8 mouse cellular contexts compared by ENCODE assay signal in the genomic region with DNA sequence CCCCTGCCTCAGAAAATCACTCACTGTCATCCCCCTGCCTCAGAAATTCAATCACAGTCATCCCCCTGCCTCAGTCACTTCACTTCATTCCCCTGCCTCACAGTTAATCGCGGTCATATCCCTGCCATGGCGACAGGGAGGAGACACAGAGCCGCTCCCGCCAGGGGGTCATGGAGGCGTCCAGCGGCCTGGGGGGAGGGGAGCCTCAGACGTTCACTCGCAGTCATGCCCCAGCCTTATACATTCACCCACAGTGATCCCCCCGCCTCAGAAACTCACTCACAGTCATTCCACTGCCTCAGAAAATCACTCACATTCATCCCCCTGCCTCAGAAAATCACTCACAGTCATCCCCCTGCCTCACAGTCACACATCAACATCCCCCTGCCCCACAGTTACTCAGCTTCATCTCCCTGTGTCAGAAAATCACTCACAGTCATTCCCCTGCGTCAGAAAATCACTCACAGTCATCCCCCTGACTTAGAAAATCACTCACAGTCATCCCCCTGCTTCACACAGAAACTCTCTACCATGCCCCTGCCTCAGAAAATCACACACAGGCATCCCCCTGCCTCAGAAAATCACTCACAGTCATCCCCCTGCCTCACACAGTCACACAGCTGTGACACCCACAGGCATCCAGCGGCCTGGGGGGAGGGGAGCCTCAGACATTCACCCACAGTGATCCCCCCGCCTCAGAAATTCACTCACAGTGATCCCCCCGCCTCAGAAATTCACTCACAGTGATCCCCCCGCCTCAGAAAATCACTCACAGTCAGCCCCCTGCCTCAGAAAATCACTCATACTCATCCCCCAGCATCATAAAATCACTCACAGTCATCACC. TPM values are rescaled to one million over a fixed set of nuclear protein-coding genes. Genes with fewer than 3 reads are reported as not detected.
DNase-seq lines count a peak whose midpoint lies in the region; ATAC-seq and TF ChIP-seq lines count a peak whose summit lies in the region.
"Not testable (repeated sequence)": the region's sequence is repeated elsewhere in the genome, so short reads cannot be mapped to it uniquely, and the experiment has no call there.

No protein-coding gene starts in this region.

- WGBS in embryonic facial prominence, embryonic 11.5 days, result 14% methylated on average over 9 of the region's 15 CpGs
- 23% methylated on average over 5 of the region's 15 CpGs for WGBS in thymus, adult 2 months

- DNase-seq in 3T3-L1 (ENCODE audit: low read depth, low spot score), result peak; percentile 24
- DNase-seq in Muller cell, postnatal 12 days (ENCODE audit: inconsistent ontology term), result peak; percentile 45
- DNase-seq in brain, adult 2 months (ENCODE audit: low read depth, low spot score), result peak; percentile 9
- DNase-seq in embryonic facial prominence, embryonic 11.5 days (ENCODE audit: low spot score), result peak; percentile 0
- peak; percentile 97 for DNase-seq in heart, adult 11 months
- peak; percentile 23 to 48 for DNase-seq in left cerebral cortex, adult 2 months (ENCODE audit: extremely low spot score in 1 of 2, low spot score in 2 of 2)
- peak; percentile 67 for DNase-seq in ovary, adult 18-20 months (ENCODE audit: low spot score)
- peak; percentile 70 for DNase-seq in thymus, adult 2 months

- H3K4me3 ChIP-seq in embryonic facial prominence, embryonic 11.5 days (ENCODE audit: low read depth, low read length); left cerebral cortex, adult 2 months; thymus, adult 2 months (ENCODE audit: control insufficient read depth, insufficient read depth, low read length): not testable (repeated sequence)

- not testable (repeated sequence) for H3K27ac ChIP-seq in embryonic facial prominence, embryonic 11.5 days (replicated peaks; ENCODE audit: low read depth, low read length); left cerebral cortex, adult 2 months; thymus, adult 2 months (ENCODE audit: control insufficient read depth, insufficient read depth, low read length)

- H3K4me2 ChIP-seq in embryonic facial prominence, embryonic 11.5 days (ENCODE audit: low read depth, low read length), result not testable (repeated sequence)

- not testable (repeated sequence) for TF ChIP-seq CTCF in left cerebral cortex, adult 2 months (IDR thresholded peaks at IDR 0.05); thymus, adult 2 months (IDR thresholded peaks at IDR 0.05; ENCODE audit: borderline replicate concordance, control insufficient read depth, extremely low read depth, insufficient read depth, low read length, poor library complexity)

- intact Hi-C loops in left cerebral cortex, adult 2 months (cut with DNase I), result not testable (repeated sequence)

- H3K36me3 ChIP-seq in embryonic facial prominence, embryonic 11.5 days (replicated peaks; ENCODE audit: control insufficient read depth, insufficient read depth, low read depth, low read length), result peaks cover 22% of the 10 kb centered on the region
- H3K36me3 ChIP-seq in thymus, adult 2 months (ENCODE audit: control insufficient read depth, insufficient read depth, low read length), result not testable (repeated sequence)

- H3K9ac ChIP-seq in embryonic facial prominence, embryonic 11.5 days (replicated peaks; ENCODE audit: low read length), result not testable (repeated sequence)

- TF ChIP-seq POLR2A in thymus, adult 2 months (IDR thresholded peaks at IDR 0.05; ENCODE audit: control insufficient read depth, extremely low read depth, insufficient read depth, low read length, poor library complexity), result not testable (repeated sequence)

- ATAC-seq in embryonic facial prominence, embryonic 11.5 days (replicated peaks; ENCODE audit: insufficient number of reproducible peaks, low FRiP score, low TSS enrichment, low read depth), result not testable (repeated sequence)

- H3K4me1 ChIP-seq in embryonic facial prominence, embryonic 11.5 days (ENCODE audit: control insufficient read depth, insufficient read depth, low read length); thymus, adult 2 months (replicated peaks; ENCODE audit: control insufficient read depth, insufficient read depth, low read length): not testable (repeated sequence)

- not testable (repeated sequence) for H3K27me3 ChIP-seq in embryonic facial prominence, embryonic 11.5 days (ENCODE audit: control insufficient read depth, insufficient read depth, low read length); thymus, adult 2 months (ENCODE audit: control insufficient read depth, insufficient read depth, low read length)

- peaks cover 25% of the 10 kb centered on the region for H3K9me3 ChIP-seq in embryonic facial prominence, embryonic 11.5 days (replicated peaks; ENCODE audit: control insufficient read depth, low read length)

RNA-seq across cellular contexts. Expression of gene Gm21887, which starts 17.2 kb away (rescaled TPM):
- polyA plus RNA-seq in embryonic facial prominence, embryonic 11.5 days (2014; fragmentation: Nextera tagmentation; extraction: Ambion mirVana), result 154 and 162 TPM in 2 replicates
- 100 to 1,000 TPM; 190 to 207 TPM for total RNA-seq in left cerebral cortex, adult 2 months (2021)
- polyA plus RNA-seq in thymus, adult 2 months (2012; rRNA removed), result 1,607 and 1,995 TPM in 2 replicates

Comparison
In these comparisons a context has a peak if more than half of its experiments do, and no peak if none do; other contexts are left out.
1. DNase-seq: peak in every context shown above with its lines; median percentile 97 in heart, adult 11 months; 70 in thymus, adult 2 months; 67 in ovary, adult 18-20 months; 45 in Muller cell, postnatal 12 days; 36 in left cerebral cortex, adult 2 months; 24 in 3T3-L1; 9 in brain, adult 2 months; 0 in embryonic facial prominence, embryonic 11.5 days.